Mouse (Mus musculus) C2C12 (cell line): ENCODE measurements around the gene Ccdc62. TPM values are rescaled to one million over a fixed set of nuclear protein-coding genes. Genes with fewer than 3 reads are reported as not detected.

Source experiments
- H3K27me3 ChIP-seq: one replicate; pipeline ENCODE4 v1.6.1; 2011; ENCODE audit not compliant: control insufficient read depth, insufficient read depth, insufficient read length
- H3K36me3 ChIP-seq: one replicate; pipeline ENCODE4 v1.6.1; 2011; ENCODE audit not compliant: control insufficient read depth, insufficient read depth
- H3K4me3 ChIP-seq: one replicate; pipeline ENCODE4 v1.5.1; 2011; ENCODE audit warnings: mild to moderate bottlenecking, control low read depth; ENCODE audit not compliant: poor library complexity, insufficient read depth, severe bottlenecking
- H3K79me2 ChIP-seq: one replicate; pipeline ENCODE4 v1.6.1; 2011; ENCODE audit not compliant: control insufficient read depth, insufficient read depth
- H3K79me3 ChIP-seq: one replicate; pipeline ENCODE4 v1.6.1; 2011; ENCODE audit warnings: low read depth, control low read depth
- H3ac ChIP-seq: one replicate; pipeline ENCODE3; 2011; ENCODE audit warnings: low read depth; ENCODE audit not compliant: control insufficient read depth, insufficient read length
- CEBPB ChIP-seq: IDR thresholded peaks from one replicate; pipeline ENCODE4 v1.6.1; 2011; ENCODE audit warnings: low read depth, mild to moderate bottlenecking, control low read depth, moderate library complexity
- CTCF ChIP-seq: IDR thresholded peaks from one replicate; pipeline ENCODE4 v1.5.1; 2011; ENCODE audit not compliant: control insufficient read depth, insufficient read depth, insufficient read length
- FOSL1 ChIP-seq: IDR thresholded peaks from one replicate; pipeline ENCODE4 v1.8.0; 2011; ENCODE audit warnings: mild to moderate bottlenecking, low read length; ENCODE audit not compliant: poor library complexity, insufficient read depth, severe bottlenecking
- MAX ChIP-seq: IDR thresholded peaks from one replicate; pipeline ENCODE4 v1.6.1; 2011; ENCODE audit warnings: mild to moderate bottlenecking, control low read depth
- MYOD1 ChIP-seq: IDR thresholded peaks from one replicate; pipeline ENCODE4 v1.6.1; 2011; ENCODE audit warnings: low read depth; ENCODE audit not compliant: control insufficient read depth, insufficient read length
- MYOG ChIP-seq: IDR thresholded peaks from one replicate; pipeline ENCODE4 v1.6.1; 2011; ENCODE audit not compliant: control insufficient read depth, insufficient read length; ENCODE audit errors: extremely low read depth
- USF1 ChIP-seq: IDR thresholded peaks from one replicate; pipeline ENCODE4 v1.6.1; 2011; ENCODE audit warnings: low read depth, mild to moderate bottlenecking, control low read depth, moderate library complexity
- polyA plus RNA-seq: library from polyadenylated mRNA; unstranded; fragments of >200 nt; fragmentation: generic; extraction: Trizol; gene quantifications from one replicate; pipeline ENCODE4 v1.2.1, GENCODE M21; 2012; ENCODE audit warnings: missing spikeins

The Ccdc62 gene
- polyA plus RNA-seq, 1 experiment = 2.5 TPM

GRCm38 (mm10) chr5:124012885-124013284 is 82.4 kb downstream of the Ccdc62 start:
- peaks cover 24% of the 10 kb centered on the region for H3K36me3 ChIP-seq
- H3K79me3 ChIP-seq = peaks cover 70% of the 10 kb centered on the region
- H3ac ChIP-seq = no peak overlapping the region
- no peaks in the 10 kb centered on the region for H3K27me3 ChIP-seq
- H3K79me2 ChIP-seq = peaks cover 98% of the 10 kb centered on the region
- no peak for TF ChIP-seq MYOD1
- TF ChIP-seq CTCF = no peak
- no peak for TF ChIP-seq FOSL1
- no peak for TF ChIP-seq MAX
- H3K4me3 ChIP-seq = no peak overlapping the region

DNA sequence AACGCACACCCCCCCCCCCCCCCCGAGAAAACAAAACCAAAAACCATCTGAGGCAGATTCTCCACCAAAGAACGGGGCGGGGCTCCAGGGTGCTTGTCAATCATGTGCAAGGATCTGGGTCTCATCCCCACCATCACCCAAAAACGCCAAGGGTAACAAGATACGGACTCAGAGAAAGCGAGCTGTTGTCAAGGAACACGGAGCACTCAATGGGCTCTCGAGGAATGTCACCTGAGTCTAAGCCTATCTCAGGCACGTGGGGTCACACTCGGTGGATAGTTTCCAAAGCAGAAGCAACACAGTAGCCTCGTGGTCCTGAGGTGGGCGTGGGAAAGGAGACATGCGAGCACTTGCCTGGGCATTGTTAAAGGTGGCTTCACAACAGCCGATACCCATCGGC is 83.3 kb downstream of the Ccdc62 start:
- Histone ChIP-seq H3K79me3 (peaks cover 78% of the 10 kb centered on the region), H3K4me3 (no peak overlapping the region), H3K36me3 (peaks cover 24% of the 10 kb centered on the region), H3K27me3 (no peaks in the 10 kb centered on the region), H3ac (no peak overlapping the region), H3K79me2 (peaks cover 98% of the 10 kb centered on the region)
- TF ChIP-seq CEBPB (no peak), FOSL1 (no peak), CTCF (no peak), MYOD1 (no peak), USF1 (no peak), MAX (no peak), MYOG (no peak)

- Histone ChIP-seq H3K27me3 (no peaks in the 10 kb centered on the region), H3K79me3 (peaks cover 81% of the 10 kb centered on the region), H3ac (no peak overlapping the region), H3K4me3 (no peak overlapping the region), H3K79me2 (peaks cover 98% of the 10 kb centered on the region), H3K36me3 (peaks cover 24% of the 10 kb centered on the region)
- TF ChIP-seq CTCF (no peak), CEBPB (no peak), FOSL1 (no peak), MAX (no peak), USF1 (no peak), MYOD1 (no peak), MYOG (no peak)
These were observed 83.7 kb downstream of the Ccdc62 start for GRCm38 (mm10) chr5:124014180-124014579.

DNA sequence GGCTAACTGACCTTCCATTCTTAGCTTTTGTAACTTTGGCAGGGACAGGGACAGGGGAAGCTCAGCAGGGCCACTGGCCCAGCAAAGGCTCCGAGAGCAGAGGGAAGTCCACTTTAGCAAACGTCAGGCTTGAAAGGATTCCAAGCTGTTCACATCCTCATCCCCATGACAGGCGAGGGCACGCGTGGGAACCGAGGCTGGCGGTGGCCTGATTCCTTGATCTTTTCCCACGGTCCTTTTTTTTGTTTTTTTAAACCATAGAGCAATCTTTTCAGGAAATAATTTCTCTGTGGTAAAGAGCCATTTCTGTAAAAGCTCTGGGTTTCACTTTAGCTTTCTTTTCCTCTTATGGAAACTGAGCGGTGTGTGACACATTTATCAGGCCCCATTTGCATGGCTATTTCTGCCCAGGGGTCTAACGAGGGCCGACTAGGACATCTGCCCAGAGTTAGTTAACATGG is 84.3 kb downstream of the Ccdc62 start:
- TF ChIP-seq CEBPB (no peak), FOSL1 (no peak), MYOD1 (no peak), MAX (no peak), CTCF (no peak), USF1 (no peak), MYOG (no peak)
- peaks cover 88% of the 10 kb centered on the region for H3K79me3 ChIP-seq

DNA sequence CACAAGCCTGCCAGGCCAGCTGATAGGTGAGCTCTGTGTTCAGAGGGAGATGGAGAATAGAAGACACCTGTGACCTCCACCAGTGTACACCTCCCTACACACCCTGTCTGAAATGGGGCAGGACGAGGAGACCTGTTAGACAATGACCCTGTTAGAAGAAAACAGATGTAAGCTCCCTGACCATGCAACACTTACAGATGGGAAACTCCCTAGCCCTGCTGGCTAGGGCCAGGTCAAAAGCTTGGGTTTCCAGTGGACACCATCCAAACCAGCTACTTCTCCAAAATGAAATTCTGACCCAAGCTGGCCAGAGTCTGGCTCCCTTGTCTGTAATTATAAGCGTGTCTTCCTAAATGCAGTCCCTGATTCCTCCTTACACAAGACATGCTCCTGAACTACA is 85.2 kb downstream of the Ccdc62 start:
- peaks cover 100% of the 10 kb centered on the region for H3K79me2 ChIP-seq
- no peak overlapping the region for H3ac ChIP-seq
- no peak overlapping the region for H3K4me3 ChIP-seq
- H3K79me3 ChIP-seq = peaks cover 95% of the 10 kb centered on the region
- peaks cover 20% of the 10 kb centered on the region for H3K36me3 ChIP-seq
- no peaks in the 10 kb centered on the region for H3K27me3 ChIP-seq
- TF ChIP-seq FOSL1 (no peak), USF1 (no peak), CEBPB (no peak)

More for the DNA sequence above, 84.3 kb downstream of the Ccdc62 start:
- Histone ChIP-seq H3K27me3 (no peaks in the 10 kb centered on the region), H3ac (no peak overlapping the region), H3K36me3 (peaks cover 21% of the 10 kb centered on the region), H3K79me2 (peaks cover 100% of the 10 kb centered on the region), H3K4me3 (no peak overlapping the region)

DNA sequence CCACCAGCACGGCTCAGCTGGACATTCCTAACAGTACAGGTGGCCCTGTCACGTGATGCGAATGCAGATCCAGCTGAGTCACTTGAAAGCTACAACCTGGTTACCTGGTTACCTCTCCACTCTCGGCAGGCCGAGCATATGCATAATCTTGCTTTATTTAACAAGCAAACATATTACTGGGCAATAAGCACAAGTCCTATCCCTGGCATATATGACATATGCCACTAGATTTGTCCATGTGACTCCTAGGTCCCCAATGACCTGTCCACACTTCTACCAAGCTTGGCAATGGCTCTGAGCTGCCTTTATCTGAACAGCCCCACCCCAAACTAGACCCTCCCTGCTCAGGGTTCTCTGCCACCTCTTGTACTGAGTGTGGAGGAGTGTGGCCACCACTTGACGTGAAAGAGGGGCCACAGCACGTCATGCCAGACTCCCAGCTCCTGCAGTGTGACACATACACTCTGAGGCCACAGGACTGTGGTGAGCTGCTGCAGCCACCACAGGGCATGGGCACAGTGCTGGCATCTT is 85.9 kb downstream of the Ccdc62 start:
- H3K36me3 ChIP-seq = peaks cover 20% of the 10 kb centered on the region
- no peak overlapping the region for H3K4me3 ChIP-seq
- TF ChIP-seq MYOD1 (no peak), MAX (no peak), MYOG (no peak), CEBPB (no peak), FOSL1 (no peak), USF1 (no peak), CTCF (no peak)
- no peak overlapping the region for H3ac ChIP-seq
- peaks cover 98% of the 10 kb centered on the region for H3K79me3 ChIP-seq
- H3K79me2 ChIP-seq = peaks cover 100% of the 10 kb centered on the region
- H3K27me3 ChIP-seq = no peaks in the 10 kb centered on the region
